Mouse (Mus musculus) brain, adult 2 months (tissue): Measurements from ENCODE around the gene Isg20l2.

Source experiments
- DNase-seq: peaks from one replicate; pipeline ENCODE4 v3.0.0; 2011; ENCODE audit warnings: low read depth, low spot score

Gene Isg20l2

DNA sequence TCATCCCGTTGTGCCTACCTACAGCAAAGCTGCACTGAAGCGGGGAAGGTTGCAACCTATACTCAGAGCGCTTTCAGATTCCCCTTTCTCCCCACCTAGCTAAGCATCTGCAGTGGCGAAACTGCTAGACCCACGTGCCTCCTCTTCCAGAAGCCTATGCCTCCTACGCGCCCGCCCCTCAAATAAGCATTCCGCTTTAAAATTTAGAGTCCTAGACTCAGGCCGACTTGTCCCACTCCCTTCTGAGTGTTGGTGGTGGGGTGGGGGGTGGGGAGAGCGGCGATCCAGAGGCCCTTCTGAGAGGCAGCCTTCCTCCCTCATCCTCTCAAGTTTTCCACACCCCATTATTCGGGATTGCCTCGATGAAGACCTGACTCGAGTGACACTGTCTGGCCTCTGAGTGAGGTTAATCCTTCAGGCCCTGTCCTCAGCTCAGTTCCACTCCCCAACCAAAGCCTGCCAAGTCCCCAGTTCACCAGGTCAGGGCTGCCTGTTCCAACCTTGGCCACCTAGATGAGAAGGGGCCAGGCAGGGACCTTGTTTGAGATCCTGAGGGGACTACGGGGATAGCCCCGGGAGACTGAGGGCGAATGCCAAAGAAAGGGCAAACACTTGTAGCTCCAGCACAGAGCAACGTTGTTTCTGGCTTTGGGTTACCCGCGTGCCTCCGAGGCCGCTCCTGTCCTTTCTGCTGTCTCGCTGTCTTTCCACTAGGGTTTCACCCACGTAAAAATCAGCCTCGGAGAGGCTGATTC, 17.1 kb downstream of the Isg20l2 start:
- peak; percentile 57 for DNase-seq

DNA sequence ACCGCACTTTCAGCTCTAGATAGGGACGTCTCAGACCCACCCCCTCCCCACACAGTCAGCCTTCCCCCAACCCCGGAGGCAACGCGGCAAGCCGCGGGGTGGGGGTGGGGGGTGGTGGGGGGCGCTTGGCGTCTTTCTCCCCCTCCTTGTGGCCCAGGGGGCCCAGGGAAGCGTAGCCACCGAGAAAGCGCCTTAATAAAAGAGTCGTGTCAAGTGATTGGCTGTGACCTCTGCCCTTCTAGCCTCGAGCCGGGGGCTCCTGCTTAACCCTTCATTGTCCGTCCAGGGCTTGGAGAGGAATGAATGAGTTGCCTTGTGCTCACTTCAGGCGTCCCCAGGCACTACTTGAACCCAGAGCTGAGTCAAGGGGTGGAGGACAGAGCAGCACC, 17.7 kb downstream of the Isg20l2 start:
- no peak for DNase-seq

DNA sequence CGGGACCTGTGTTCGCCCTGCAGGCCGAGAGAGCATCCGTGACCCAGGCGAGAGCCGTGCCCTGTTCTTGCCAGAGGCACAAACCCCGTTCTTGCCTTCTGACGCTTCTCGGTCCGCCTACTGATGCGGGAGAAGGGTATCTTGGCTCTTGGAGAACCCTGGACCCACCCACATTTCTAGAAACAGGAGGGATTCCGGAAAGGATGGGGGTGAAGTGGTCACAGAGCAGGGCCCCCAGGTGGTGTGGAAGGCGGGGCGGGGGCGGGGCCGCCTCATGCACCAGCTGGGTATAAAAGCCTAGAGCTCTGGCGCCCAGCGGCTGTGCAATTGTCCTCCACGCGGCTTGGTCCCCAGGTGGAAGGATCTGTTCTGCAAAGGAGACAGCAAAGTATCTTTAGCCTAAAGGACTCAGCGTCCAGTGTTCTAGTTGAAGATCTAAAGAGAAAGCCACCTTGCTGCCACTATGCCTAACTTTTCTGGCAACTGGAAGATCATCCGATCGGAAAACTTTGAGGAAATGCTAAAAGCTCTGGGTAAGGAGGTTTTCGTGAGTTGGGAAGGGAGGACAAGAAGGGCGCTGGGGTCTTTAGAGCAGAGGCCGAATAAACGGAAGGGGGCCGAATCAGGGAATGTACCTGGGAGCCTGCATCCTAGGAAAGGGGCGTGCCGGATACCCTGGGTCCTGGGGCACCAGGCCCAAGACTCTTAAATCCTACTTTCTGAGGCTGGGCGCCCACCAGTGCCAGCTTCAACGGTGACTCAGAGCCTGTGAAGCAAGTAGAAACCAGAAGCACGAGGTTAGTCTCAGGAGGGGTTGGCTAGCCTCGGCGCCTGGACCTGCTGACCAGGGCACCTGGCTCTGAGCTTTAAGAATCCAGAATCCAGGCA, 18.5 kb downstream of the Isg20l2 start, which contains the start of gene Crabp2:
Crabp2 (plus strand) TSS at position 289 of the 888 bp plus-strand sequence.
- DNase-seq: peak; percentile 34

DNA sequence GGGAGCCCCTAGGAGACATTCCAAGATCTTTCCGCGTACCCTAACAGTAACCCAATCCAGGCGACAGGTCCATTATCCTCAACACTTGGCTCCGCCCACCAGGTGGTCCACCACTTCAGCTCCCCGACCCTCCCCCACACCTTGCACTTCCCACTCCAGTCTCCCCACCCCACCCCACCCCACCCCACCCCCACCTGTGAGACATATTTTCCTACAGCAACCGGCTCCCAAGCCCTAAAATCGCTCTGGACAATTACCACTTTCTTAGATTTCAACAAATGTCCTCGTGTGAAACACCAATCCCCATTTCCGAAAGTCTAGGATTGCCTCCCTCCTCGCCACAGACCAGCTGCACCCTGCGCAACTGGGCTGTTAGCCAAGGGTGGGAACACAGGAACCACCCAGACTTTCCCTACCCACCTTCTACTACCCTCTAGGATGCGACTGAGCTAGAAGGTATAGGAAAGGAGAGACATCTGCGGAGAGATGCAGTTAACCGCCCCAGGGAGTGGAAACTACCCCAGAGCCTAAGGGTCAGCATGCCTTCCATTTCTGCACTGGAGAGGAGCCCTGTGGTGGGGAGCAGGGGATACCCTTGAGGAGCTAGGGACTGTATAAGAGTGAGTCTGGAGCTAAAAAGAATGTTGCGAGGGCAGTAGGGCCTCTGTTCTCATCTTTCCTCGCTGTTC, 19.3 kb downstream of the Isg20l2 start:
- DNase-seq: no peak

DNA sequence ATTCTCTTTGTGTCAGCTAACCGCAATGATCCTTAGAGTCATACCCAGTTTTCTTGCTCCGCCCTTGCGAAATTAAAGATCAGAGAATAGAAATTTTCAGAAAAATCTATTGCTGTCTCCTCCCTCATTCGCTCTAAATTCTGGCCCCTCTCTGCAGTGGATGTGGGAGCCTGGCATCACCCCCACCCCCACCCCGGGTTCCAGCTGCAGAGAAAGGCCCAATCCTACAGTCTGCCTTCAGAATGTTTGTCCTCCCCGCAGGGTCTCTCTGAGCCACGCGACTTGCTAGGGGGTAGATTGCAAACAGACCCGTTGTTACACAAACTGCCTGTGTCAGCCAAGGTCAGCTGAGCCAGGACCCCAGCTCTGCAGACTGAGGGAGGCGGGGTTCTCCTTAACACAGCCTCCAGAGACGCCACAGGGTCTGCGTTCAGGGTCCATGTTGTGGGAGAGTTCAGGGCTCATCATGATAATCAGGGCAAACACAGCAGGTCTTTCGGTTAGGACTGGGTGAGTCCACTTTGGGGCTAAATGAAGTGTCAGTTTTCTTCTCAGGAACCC, 19.9 kb downstream of the Isg20l2 start:
- no peak for DNase-seq

DNA sequence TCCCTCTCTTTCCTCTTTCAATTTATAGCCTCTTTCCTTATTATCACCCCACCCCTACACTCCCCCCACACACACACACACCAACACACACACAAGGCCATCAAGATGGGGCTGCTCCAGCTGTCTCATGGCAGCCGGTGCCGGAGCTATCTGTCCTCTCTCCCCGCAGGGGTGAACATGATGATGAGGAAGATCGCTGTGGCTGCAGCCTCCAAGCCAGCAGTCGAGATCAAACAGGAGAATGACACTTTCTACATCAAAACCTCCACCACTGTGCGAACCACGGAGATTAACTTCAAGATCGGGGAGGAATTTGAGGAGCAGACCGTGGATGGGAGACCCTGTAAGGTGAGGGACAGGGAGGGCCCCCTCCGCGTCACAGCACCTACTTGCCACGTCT, 21.8 kb downstream of the Isg20l2 start:
- DNase-seq: no peak

DNA sequence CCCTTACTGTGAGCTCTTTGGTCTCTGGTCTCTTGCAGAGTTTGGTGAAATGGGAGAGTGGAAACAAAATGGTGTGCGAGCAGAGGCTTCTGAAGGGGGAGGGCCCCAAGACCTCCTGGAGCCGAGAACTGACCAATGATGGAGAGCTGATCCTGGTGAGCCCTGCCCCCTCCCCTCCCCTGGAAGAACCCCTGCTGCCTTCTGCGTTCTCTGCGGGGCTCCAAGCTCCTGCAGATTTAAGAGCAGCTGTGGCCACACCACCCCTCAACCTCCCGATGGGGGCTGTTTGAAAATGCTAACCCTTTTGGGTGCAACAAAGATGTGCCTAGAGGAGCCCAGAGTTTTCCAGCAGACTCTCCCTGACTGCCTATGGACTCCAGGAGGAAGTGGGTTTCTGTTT, 22.3 kb downstream of the Isg20l2 start:
- no peak for DNase-seq

DNA sequence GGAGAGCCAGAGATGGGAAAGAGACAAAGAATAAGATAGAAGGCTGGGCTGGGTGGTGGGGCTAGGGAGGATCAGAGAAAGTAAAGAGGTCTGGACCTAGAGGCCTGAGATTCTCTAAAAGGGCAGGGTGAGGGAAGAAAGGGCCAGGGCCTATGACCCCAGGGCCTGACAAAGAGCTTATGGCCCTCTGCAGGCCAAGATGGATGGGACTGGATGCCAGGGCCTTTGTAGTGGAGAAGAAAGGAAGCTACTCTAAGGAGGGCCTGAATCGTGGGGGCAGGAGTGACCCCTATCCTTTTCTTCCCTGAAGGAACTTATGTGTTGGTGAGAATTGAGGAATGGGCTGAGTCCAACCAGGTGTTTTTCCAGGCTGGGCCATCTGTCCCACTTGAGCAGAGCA, 27.9 kb downstream of the Isg20l2 start:
- no peak for DNase-seq

DNA sequence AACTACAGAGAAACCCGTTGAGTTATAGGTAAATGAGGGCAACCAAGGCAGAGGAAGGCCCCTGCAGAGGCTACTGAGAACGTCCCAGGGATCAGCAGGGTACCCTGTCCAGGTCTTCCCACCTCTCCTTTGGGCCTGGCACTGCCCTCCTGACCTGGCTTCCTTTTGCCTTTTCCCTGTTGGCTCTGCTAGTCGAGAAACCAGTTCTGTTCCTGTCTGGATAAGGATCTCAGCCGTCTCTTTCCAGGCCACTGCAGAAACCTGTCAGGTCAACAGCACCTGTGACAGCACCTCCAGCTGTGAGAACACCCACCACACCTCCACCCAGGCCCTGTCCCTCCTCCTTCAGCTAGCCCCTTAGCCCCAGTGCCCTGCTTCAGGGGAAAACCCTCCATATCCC, 28.4 kb downstream of the Isg20l2 start:
- no peak for DNase-seq

DNA sequence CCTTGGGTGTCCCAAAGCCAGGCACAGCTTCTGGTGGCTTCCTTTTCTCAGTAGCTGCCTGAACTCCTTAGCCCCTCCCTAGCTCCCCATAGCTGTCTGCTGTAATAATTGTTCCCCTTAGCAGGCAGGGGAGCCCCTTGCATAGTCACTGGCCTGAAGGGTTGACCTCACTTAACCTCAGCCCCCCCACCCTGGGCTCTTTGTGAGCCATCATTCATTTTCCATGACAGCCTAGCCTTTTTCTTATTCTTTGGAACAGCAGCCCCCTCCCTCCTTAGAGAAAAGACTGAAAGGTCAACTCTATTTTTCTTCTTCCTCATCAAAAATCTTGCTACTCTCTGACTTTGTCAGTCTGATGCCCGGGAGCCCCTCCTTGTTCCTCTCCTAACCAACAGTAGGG, 28.9 kb downstream of the Isg20l2 start:
- DNase-seq: no peak

DNA sequence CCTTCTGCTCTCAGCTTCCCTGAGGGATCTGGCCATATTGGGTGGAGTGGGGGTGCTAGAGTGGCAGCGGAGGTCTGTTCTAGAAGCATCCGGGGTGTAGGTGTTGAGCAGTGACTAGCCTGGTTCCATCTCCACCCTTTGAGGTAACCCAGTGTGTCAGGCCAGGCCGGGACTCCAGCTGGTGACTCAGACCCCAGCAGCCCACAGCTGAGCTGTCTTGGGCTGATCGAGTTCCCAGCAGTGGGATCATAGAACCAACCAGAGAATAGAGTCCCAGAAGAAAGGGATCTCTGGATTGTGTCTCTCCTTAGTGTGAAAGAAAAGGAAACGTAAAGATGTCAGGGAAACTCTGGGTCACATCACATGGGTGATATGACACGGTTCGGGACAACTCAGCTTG, 29.3 kb downstream of the Isg20l2 start:
- no peak for DNase-seq

DNA sequence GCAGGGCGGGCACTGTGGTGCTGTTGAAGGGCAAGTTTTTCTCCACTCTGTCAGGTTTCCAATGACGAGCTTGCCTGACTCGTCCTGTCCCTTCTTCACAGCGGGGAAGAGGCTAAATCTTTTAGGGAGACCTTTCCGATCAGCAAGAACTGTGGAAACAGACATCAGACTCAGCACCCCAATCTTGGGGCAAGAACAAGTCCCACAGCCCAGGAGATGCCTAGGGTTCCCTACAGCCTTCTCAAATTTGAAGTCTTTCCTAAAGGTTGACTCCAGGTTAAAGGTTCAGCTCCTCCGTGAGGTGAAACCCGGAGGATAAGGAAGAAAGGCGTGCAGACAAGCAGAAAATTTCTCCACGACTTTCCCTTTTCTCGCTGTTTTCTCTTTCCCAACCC, 30.1 kb downstream of the Isg20l2 start:
- no peak for DNase-seq

DNA sequence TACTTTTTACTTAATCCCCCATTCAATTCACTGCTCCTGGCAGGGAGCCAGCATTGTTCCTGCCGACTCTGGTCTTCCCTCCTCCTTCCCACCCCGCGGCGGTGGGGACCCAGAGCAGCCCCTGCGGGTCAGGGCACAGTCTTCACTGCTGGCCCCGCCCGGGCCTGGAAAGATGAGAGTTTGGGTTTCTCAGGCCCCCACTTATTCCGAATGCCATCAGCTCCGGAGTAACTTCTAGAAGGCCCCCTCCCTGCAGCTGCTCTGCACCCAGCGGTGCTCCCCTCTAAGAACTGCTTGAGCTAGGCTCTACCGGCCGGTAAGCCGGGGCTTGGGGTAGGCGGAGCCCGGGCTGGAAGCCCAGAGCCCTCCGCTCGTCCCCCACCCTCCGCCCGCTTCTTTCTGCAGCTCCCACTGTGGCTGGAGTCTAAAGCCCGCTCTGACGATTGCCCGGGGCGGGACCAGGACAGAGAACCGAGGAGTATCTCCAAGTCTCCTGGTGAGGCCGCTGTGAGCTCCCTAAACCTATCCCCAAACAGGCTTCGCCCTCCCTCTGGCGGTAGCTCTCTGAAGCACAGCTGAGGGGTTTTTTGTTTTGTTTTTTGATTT, 30.6 kb downstream of the Isg20l2 start:
- DNase-seq: peak; percentile 90

DNA sequence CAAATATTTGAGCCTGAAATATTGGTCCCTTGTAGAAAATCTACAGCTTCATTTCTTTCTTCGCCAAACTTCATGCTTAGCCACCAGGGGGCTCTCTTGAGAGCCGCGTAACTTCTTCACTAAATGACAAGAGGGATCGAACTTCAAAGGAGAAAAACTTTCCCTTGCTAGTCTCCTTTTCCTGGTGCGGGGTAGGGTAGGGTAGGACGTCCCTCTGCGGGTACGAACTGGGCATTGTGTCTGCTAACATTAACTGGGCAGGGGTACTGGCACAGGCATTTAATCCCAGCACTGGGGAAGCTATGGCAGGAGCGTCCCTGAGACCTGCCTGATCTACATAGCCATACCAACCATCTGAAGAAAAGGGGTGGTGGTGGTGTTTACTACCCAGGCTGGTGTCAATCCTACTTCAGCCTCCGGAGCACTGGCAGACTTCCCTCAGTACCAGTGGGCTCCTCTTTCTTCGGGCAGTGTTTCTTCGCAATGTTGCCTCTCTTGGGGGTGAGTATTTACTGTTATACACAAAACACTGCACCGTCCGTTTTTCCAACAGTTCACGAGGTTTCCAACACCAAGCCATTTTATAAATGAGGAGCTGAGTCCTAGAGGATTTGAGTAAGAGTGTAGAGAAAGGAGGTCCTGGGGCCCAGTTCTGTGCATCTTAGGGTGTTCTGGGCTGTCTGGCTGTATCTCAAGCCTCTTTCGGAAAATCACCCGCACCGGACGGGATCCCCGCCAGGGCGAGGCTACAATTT, 40.2 kb downstream of the Isg20l2 start:
- DNase-seq: peak; percentile 61

DNA sequence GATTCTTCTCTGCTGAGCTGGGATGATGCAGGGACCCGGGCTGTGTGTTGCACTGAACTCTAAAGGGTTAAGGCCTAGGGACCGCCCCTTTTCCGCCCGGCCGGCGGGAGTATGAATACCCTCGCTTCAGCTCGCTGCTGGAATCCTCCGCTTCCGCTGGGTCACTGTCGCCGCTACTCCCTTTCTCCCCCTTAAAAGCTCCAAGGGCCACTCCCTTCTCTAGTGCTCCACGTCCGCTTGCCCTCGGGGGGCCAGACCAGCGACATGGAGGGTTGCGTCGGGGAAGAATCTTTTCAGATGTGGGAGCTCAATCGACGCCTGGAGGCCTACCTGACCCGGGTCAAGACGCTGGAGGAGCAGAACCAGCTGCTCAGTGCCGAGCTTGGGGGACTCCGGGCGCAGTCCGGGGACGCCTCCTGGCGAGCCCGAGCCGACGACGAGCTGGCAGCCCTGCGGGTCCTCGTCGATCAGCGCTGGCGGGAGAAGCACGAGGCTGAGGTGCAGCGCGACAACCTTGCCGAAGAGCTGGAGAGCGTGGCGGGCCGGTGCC, 40.9 kb downstream of the Isg20l2 start, which contains the start of gene Nes:
Nes (plus strand) TSS at position 140 of the 550 bp plus-strand sequence.
- no peak for DNase-seq

DNA sequence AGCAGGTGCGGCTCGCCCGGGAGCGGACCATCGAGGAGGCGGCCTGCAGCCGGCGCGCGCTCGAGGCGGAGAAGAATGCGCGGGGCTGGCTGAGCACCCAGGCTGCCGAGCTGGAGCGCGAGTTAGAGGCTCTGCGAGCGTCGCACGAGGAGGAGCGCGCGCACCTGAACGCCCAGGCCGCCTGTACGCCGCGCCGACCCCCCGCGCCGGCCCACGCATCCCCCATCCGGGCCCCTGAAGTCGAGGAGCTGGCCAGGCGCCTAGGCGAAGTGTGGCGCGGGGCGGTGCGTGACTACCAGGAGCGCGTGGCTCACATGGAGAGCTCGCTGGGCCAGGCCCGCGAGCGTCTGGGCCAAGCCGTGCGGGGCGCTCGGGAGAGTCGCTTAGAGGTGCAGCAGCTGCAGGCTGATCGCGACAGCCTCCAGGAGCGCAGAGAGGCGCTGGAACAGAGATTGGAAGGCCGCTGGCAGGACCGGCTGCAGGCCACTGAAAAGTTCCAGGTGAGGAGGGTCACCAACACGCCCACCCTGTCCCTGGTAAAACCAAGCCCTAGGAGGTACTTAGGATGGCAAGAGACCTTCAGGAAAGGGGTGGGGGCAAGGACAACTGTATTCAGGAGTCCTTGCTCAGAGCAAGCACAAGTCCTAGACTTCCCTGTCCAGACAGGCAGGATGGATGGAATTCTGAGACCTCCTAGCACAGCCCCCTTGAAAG, 41.5 kb downstream of the Isg20l2 start:
- no peak for DNase-seq

DNA sequence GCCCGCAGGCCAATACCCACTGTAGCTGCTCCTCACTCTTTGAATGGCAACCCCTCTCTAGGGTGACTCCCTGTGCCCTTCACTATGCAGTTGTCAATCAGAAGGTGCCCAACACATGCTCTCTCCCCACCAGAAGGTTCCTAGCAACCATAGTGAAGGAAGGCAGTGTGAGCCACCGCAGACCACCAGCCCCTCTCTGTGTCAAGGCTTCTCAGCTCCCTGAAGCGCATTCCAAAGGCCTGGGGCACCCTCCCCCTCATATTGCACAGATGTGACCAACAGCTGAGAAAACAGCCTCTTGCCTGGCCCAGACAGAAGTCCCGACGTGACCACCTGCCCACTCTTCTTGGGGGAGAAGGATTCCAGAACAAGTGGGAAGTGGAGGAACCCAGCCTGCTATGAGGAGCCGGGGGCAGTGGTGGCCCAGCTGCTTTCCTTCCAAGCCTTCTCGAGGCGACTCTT, 42.1 kb downstream of the Isg20l2 start:
- no peak for DNase-seq

DNA sequence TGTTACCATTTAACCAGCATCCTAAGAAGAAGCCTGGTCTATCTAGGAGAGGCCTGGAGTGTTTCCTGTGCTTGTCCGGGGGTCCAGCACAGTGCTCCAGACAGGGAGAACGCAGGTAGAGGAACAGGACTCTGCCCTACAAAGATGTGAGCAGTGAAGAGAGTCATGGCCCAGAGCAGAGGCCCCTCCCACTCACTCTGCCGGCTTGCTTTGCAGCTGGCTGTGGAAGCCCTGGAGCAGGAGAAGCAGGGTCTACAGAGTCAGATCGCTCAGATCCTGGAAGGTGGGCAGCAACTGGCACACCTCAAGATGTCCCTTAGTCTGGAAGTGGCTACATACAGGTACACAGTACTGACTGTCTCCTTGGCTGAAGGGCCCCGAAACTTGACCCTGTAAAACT, 42.7 kb downstream of the Isg20l2 start:
- DNase-seq: no peak

DNA sequence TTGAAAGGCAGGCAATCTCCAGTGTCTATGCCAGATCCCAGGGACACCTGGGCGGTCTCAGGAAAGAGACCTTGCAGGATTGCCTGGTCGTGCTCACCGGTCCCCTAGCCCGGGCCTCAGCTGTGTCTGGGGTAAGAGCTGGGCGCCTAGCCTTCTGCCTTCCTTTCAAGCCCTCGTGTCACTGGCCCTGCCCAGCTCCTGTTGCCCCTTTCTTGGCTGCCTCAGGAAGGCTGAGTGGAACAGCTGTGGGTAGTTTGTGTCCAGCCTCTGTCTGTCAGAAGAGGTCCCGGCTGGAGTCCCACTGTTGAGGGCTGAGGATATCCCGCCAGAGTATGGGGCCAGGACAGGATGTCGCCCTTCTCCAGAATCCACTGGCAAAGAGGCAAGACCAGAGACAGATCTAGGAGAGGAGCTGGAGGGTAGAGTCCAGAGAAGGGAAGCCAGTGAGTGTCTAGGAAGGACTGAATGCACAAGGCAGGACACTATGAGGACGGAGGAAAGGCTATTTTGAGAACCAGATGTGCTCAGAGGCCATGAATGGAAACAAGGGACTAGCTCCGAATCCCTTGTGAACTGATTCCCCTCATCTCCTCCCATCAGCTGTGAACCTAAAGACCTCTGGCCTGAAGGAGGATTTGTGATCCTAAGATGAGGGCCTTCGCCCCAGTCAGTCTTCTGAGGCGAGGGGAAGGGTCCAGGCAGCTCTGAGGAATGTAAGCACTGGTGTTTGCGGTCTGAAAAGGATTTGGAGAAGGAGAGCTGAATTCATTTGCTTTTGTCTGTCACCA, 43.7 kb downstream of the Isg20l2 start:
- no peak for DNase-seq
